Comparison of ENCODE assay signal across 27 mouse cellular contexts in genomic region chr6:33040360-33041090, GRCm38 (mm10). TPM values are rescaled to one million over a fixed set of nuclear protein-coding genes. Genes with fewer than 3 reads are reported as not detected.
A peak's percentile ranks its signal among the peaks of the same experiment; 100 is the strongest.
DNase-seq lines count a peak whose midpoint lies in the region; ATAC-seq and TF ChIP-seq lines count a peak whose summit lies in the region.
"Had no signal": no experiment of that assay in that cellular context is flagged by ENCODE, and none has a peak within 500 bp of the region (broad histone marks: within the 10 kb centered on the region; RNA-seq: fewer than 3 reads in every experiment).

No protein-coding gene starts in this region.

- ATAC-seq in frontal cortex, adult (ENCODE audit: low TSS enrichment), result peak; percentile 58
- ATAC-seq in stomach, embryonic 16.5 days (ENCODE audit: insufficient read depth, low FRiP score), result 0 out of 2 replicates have a peak, but pooled peaks have one; percentile 56
- ATAC-seq: activated CD4-positive, CD25-positive, alpha-beta regulatory T cell, adult 4 months; forebrain, embryonic 16.5 days had no signal

- no peak for DNase-seq in frontal cortex, postnatal 14 days (ENCODE audit: low spot score in 2 of 2)
- peak; percentile 75 for DNase-seq in liver, adult 2 months (ENCODE audit: extremely low read depth, low read depth, low spot score)
- no peak for DNase-seq in liver
- DNase-seq in right cerebral cortex, postnatal 4 days, result no peak
- DNase-seq in urinary bladder, adult 2 months (ENCODE audit: low spot score), result no peak
- DNase-seq: adrenal gland, adult 8-10 months; adrenal gland, postnatal 25 days; cerebellum, adult 11-12 months; cerebellum, adult 8-10 months; cerebellum, postnatal 10 days; cerebellum, postnatal 36 days; embryo, embryonic 11 days; gastrocnemius, postnatal 25 days; heart, adult 2 months; heart, postnatal 14 days had no signal

- no peaks in the 10 kb centered on the region for H3K27me3 ChIP-seq in liver, adult 2 months (ENCODE audit: control insufficient read depth, insufficient read depth, low read length)
- no peaks in the 10 kb centered on the region for H3K27me3 ChIP-seq in stomach, embryonic 16.5 days (ENCODE audit: control insufficient read depth, insufficient read depth, low read length)
- H3K27me3 ChIP-seq: embryonic facial prominence, embryonic 13.5 days; forebrain, embryonic 12.5 days; heart, embryonic 13.5 days; hindbrain, embryonic 12.5 days; hindbrain, embryonic 15.5 days had no signal

- H3K36me3 ChIP-seq in liver, adult 2 months (ENCODE audit: control insufficient read depth, insufficient read depth, low read length), result peaks cover 16% of the 10 kb centered on the region
- no peaks in the 10 kb centered on the region for H3K36me3 ChIP-seq in stomach, embryonic 16.5 days (ENCODE audit: control insufficient read depth, insufficient read depth, low read length)

- peaks cover 18% of the 10 kb centered on the region; the same call in 1 of the 2 replicates for H3K79me2 ChIP-seq in liver, adult 2 months (ENCODE audit: control insufficient read depth, insufficient read depth, low read length)

- 42% methylated on average over 4 of the region's 4 CpGs for WGBS in liver, adult 2 months
- WGBS in stomach, embryonic 16.5 days, result 72% methylated on average over 4 of the region's 4 CpGs

- H3K4me1 ChIP-seq in liver, adult 2 months (ENCODE audit: control insufficient read depth, insufficient read depth, low read length), result peaks cover 12% of the 10 kb centered on the region
- no peaks in the 10 kb centered on the region for H3K4me1 ChIP-seq in stomach, embryonic 16.5 days (ENCODE audit: control insufficient read depth, insufficient read depth, low read length)
- H3K4me1 ChIP-seq: embryonic facial prominence, embryonic 10.5 days; embryonic facial prominence, embryonic 13.5 days had no signal

- H3K4me2 ChIP-seq in stomach, embryonic 16.5 days (ENCODE audit: low read depth, low read length), result no peak overlapping the region
- H3K4me2 ChIP-seq: embryonic facial prominence, embryonic 13.5 days; forebrain, embryonic 12.5 days; heart, embryonic 13.5 days; hindbrain, embryonic 12.5 days; hindbrain, embryonic 15.5 days had no signal

- H3K4me3 ChIP-seq in liver, adult 2 months (ENCODE audit: insufficient read depth, low read depth, low read length), result no peak overlapping the region
- H3K4me3 ChIP-seq in stomach, embryonic 16.5 days (replicated peaks; ENCODE audit: low read length), result no peak overlapping the region
- H3K4me3 ChIP-seq: embryonic facial prominence, embryonic 10.5 days; embryonic facial prominence, embryonic 13.5 days; erythroblast, embryonic 14.5 days; forebrain, embryonic 12.5 days; heart, adult 2 months; heart, embryonic 10.5 days; heart, embryonic 13.5 days; hindbrain, embryonic 12.5 days; hindbrain, embryonic 15.5 days had no signal

- no peak for TF ChIP-seq POLR2A in liver, adult 2 months (IDR thresholded peaks at IDR 0.05; ENCODE audit: extremely low read depth, insufficient read depth, low read length)

- H3K27ac ChIP-seq in liver, adult 2 months (replicated peaks; ENCODE audit: insufficient read depth, low read depth, low read length), result peak overlapping the region; percentile 38; the same call in 1 of the 2 replicates
- no peak overlapping the region for H3K27ac ChIP-seq in stomach, embryonic 16.5 days (ENCODE audit: low read length)
- H3K27ac ChIP-seq: embryonic facial prominence, embryonic 10.5 days; embryonic facial prominence, embryonic 13.5 days; forebrain, embryonic 12.5 days; heart, adult 2 months; heart, embryonic 10.5 days; heart, embryonic 13.5 days; hindbrain, embryonic 12.5 days; hindbrain, embryonic 15.5 days had no signal

- TF ChIP-seq CTCF in liver, adult 2 months (IDR thresholded peaks at IDR 0.05; ENCODE audit: low read depth, low read length), result no peak

- no peaks in the 10 kb centered on the region for H3K9me3 ChIP-seq in stomach, embryonic 16.5 days (replicated peaks; ENCODE audit: control insufficient read depth, low read length)
- H3K9me3 ChIP-seq: embryonic facial prominence, embryonic 10.5 days; forebrain, embryonic 12.5 days; heart, embryonic 10.5 days; hindbrain, embryonic 12.5 days; hindbrain, embryonic 15.5 days had no signal

- H3K9ac ChIP-seq in liver, adult 2 months (ENCODE audit: low read depth, low read length), result no peak overlapping the region
- H3K9ac ChIP-seq in stomach, embryonic 16.5 days (ENCODE audit: low read length), result no peak overlapping the region
- H3K9ac ChIP-seq: embryonic facial prominence, embryonic 13.5 days; forebrain, embryonic 12.5 days; heart, embryonic 13.5 days; hindbrain, embryonic 12.5 days; hindbrain, embryonic 15.5 days had no signal

RNA-seq across cellular contexts. Expression of gene Chchd3, which starts 19.5 kb away (rescaled TPM):
- total RNA-seq in liver, adult 2 months (2014; rRNA removed), result 140 and 158 TPM in 2 replicates
- polyA plus RNA-seq in liver, adult 2 months (2012; rRNA removed), result 88.0 and 93.0 TPM in 2 replicates
- 107 and 113 TPM in 2 replicates for polyA plus RNA-seq in stomach, embryonic 16.5 days (2015; fragmentation: Nextera tagmentation; extraction: Ambion mirVana)
- 70.1 and 72.7 TPM in 2 replicates for polyA plus RNA-seq in urinary bladder, adult 2 months (2012; rRNA removed)
